Mouse (Mus musculus) cerebellum, adult 2 months (tissue): Measurements from ENCODE around the gene Tenm1.

Experiments used
- CTCF ChIP-seq: fragments of 200-500 bp; IDR thresholded peaks from 2 replicates; pipeline ENCODE4 v1.5.1; 2011; ENCODE audit warnings: low read depth, mild to moderate bottlenecking, control low read depth, low read length, moderate library complexity, borderline replicate concordance; ENCODE audit not compliant: insufficient read depth
- POLR2A ChIP-seq: fragments of 200-500 bp; IDR thresholded peaks from 2 replicates; pipeline ENCODE4 v1.6.1; 2011; ENCODE audit warnings: low read length, control low read depth, borderline replicate concordance; ENCODE audit not compliant: insufficient read depth

GRCm38 (mm10) chrX:43372526-43372925 is 56.4 kb downstream of the Tenm1 start:
- no peak for TF ChIP-seq CTCF
- no peak for TF ChIP-seq POLR2A
